Mouse (Mus musculus) ZHBTc4 (cell line): ENCODE data around the gene Adora1.
"Not testable (repeated sequence)": the region's sequence is repeated elsewhere in the genome, so short reads cannot be mapped to it uniquely, and the experiment has no call there.

Source experiments
- DNase-seq: peaks from one replicate; pipeline ENCODE4 v3.0.0-alpha.2; 2011; ENCODE audit warnings: low read depth, low spot score

Gene Adora1

DNA sequence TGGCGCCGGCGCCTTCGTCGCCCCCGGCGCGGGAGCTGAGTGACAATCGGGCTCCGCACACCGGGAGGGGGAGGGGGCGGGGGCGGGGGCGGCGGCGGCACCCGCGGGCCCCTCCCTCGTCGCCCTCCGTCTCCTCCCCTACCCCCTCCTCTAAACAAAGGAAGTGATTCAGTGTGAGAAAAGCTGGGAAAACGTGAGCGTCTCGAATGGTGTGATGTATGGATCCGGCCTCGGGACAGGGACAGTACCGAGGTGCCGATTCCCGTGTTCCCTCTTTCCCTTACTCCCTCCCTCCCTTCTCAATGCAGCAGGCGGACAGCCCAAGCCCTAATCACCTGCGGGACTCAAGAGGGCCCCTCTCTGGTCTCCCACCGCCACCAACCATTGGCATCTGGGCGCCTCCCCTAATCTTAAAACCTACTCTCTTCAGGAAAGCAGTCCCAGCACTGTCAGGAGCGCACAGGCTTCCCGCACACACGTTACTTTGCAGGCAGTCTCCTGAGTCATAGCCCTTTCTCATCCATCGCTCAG is at the start of gene Adora1:
Gene Adora1 (minus strand): TSS at position 41 of the 531 bp plus-strand sequence.
- DNase-seq = peak; percentile 33

DNA sequence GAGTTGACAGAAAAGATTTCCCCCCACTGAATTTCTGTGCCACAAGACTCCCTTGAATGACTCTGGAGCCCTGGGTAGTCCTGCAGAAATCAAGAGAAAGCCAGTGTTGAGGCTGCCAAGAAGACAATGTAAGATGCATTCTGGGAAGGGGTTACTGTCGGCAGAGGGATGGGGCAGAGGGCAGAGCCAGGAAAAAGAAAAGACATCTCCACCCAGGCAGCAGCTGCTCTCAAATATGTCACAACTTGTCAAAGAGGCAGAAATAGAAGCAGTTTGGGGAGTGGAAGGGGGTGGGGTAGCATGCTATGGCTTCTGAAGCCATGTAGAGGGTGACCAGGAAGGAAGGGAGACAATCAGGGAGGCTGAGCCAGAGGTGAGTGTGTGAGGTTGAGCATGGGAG is 47.9 kb upstream of the Adora1 start:
- no peak for DNase-seq

DNA sequence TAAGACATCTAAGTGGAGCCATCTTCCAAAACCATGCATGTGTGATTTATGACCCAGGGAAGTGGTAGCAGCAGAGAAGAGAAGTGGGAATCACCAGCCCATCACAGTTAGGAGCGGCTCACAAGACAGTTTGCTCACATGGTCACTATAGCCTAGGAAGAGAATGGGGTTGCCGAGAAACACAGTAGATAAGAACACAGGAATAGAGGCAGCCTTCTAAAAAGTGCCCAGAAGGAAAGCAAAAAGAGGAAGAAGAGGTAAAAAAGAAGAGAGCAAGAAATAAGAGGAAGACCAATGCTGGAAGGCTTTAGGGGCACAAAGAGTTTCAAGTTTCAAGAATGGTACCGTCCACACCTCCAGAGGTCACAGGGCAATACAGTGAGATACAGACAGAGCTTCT is 47.1 kb upstream of the Adora1 start:
- no peak for DNase-seq

DNA sequence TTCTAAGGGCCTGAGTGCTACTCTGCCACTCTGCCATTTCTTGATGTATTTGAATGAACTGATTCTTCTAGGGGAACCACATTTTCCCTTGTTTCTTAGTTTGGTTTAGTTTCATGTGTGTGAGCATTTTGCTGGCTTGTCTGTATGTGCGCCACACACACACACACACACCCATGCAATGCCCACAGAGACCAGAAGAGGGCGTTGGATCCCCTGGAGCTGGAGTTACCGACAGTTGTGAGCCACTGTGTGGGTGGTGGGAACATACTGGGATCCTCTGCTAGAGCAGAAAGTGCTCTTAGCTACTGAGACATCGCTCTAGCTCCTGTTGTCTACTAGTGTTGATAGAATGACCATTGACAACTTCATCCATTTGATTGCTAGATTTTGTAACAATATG is 46.3 kb upstream of the Adora1 start:
- DNase-seq = peak; percentile 51

DNA sequence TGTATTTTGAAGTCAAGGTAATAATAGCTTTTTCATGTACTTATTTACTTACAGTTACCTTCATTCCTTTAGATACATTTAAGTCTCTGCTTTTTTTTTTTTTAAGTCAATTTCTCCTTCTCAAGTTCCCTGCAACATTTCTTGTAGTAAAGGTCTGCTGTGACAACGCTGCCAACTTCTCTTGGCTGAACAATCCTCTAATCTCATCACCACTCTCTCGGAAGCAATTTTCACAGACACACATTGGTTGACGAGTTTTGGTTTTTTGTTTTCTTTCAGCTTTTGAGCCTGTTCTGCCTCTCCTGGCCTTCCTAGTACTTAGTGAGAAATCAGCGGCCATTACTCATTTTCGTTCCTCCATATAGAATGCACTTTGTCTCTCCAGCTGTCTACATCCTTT is 44.9 kb upstream of the Adora1 start:
- DNase-seq = no peak

DNA sequence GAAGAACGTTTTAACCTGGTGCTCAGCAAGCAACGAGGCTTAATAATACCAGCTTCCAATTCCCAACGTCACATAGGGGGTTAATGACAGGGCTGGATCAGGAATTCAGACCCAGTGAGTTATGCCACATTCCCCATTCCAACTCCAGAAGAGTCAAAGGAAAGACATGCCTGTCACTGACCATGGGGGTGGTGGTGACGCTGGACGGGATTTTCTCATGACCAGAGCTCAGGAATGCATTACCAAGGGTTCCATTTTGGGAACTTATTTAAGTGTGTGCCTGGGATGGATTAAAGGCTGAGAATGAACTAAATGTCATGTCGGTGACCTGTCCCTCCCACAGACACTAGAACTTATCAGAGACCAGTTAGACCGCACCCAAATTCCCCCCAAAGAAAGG is 41.6 kb upstream of the Adora1 start:
- no peak for DNase-seq

DNA sequence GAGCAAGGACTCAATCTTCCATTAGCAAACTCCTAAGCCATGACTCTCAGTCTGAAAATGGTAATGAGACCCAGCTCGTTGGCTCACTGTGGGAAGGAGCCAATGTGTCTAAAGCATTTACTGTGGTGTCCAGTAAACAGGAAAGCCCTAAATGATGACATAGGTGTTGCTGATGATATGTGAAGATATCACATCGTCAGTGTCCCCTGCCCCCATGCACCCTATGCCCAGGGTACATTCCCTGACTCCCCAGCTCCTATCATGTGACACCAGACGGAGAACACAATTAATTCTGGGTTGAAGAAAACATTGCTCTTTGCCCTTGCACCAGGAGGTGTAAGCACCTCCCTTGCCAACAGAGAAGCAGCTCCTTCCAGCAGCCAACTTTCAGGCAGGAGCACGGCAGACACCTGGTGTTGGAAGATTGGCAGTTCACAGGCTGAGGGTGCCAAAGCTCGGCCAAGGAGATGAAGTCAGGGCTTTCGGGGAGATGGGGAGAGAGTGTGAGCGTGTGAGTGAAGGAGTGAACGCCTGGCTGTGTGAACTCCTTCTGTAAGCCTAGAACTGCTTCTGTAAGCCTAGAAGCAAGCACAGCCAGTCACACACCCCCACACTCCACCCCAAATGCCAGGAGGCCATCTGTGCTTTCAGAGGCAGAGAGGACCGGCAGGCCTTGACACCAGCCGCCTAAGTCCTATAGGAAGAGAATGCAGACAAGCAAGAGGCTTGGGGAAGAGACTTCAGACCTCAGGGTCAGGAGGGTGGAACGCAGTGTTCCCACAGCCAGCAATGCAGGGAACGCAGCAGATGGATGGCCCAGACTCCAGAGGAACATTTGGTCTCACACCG is 40.6 kb upstream of the Adora1 start:
- no peak for DNase-seq

DNA sequence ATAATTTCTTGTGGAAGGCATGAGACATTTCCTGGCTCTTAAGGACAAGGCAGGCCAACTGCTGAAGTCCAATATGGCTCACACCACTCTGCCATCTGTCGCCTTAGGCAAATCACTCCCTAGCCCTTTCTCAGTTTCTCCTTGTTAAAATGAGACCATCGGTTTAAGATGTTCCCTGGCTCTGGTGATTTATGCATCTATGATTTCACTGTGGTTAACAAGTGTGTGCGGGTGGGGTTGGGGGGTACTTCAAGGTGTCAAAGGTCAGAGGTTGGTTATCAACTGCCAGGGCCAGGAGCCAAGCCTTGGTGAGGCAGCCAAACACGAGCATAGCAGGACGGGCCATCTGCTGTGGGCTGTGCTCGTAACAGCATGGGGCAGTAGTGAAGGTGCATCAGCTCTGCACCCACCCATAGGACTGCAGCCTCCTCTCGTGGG is 39.3 kb upstream of the Adora1 start:
- DNase-seq = no peak

DNA sequence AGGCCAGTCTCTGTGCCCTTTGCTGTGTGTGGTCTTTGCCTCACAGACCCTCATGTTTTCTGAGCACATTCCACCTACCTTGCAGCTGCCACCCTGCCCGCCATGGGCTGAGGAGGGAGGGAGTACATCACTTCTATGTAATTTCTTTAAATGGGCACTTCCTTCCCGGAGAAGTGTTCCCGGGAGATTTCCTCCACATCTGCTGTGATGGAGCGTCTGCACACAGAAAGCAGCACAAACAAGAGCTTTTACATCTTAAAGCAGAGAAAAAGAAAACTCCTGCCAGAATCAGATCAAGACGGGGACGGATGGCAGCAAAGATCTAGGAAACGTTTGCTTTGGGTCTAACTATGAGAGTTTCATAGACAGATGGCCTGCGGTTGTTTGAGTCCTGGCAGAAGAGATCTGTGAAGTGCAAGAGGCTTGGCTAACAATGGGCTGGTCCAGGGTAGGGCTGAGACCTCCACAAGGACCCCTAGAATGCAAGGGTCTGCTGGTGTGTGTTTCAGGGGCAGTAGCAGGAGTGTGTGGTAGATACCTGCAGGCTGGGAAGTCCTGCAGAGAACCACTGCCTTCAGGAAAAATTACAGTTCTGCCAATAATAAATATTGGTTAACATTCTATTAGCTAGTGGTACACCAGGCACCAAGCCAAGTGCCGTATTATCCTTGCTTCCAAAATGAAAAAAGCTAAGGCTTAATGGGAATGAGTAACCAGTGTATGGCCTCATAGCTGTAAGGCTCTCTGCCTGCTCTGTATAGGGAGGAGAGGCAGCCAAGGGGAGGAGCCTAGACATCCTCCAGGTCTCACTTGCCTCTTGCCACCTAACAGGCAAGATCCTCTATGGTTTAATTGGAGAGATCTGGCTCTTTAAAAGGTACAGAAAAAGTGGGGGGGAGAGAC is 38.5 kb upstream of the Adora1 start:
- DNase-seq = no peak

DNA sequence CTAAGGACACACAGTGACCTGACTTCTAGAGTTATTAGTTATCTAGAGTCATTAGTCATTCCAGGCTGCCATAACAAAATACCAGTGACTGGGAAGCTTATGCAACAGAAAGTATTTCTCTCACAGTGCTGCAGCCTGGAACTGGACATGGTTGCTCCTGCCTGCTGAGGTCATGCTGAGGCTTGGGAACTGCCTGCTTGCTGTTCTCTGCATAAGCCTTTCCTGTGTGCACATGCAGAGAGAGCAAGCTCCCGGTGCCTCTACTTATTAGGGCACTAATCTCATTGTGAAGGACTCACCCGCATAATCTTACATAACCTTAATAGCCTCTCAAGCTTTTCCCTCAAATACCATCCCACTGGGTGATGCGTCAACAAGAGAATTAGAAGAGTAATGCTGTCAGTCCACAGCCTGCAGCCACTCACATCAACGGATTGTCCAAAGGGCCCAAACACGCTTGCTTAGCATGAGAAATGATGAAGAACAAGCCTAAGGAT is 37.6 kb upstream of the Adora1 start:
- no peak for DNase-seq

DNA sequence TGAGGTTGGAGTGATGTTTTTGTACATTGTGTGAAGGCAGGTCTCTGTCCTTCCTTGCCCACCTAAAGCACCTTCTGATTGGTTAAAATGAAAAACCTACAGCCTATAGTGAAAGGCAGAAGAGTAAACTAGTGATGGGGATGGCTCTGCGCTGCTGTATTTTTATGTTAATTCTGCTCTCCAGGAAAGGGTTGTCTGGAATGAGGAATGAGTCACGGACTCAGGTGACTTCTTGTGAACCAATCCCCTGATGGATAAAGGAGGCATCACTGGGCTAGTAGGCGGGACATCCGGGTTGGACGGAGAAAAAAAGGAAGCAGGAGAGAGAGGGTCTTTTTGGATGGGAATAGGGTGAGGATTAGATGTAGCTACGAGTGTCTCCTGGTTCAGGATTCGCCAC is 34.8 kb upstream of the Adora1 start:
- DNase-seq = peak; percentile 74

DNA sequence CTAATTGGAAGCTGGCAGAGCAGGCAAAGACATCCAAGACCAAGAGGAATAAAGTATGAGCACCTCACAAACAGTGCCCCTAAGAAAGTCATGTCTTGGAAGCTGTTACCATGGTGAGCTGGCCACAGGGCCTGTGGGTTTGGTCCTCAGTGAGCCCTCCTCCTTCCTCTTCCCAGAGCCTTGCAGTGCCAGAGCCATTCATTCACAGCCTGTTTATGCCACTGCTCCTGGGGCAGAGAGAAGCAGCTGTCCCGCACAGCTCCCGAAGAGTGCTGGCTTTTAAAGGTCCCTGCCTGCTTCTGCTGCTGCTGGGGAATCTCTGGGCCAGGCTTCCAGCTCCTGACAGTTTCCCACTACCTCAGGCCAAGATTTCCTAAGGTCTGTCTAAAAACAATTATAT is 30.6 kb upstream of the Adora1 start:
- no peak for DNase-seq

DNA sequence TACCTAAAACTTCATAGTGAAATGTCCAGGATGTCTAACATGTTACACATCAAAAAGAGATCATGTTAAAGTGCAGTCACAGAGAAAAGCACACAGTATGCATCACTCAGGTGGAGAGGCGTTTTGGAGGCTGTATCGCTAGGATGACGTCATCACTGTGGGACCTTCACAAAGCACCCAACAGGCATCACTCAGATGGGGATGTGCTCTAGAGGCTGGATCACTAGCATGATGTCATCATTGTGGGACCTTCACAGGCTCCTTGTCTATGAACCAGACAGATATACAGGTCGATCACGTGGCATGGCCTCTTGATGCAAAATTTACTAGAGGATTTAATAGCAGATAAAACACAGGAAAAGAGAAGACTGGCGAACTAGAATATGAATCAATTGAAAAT is 29.1 kb upstream of the Adora1 start:
- DNase-seq = peak; percentile 46

DNA sequence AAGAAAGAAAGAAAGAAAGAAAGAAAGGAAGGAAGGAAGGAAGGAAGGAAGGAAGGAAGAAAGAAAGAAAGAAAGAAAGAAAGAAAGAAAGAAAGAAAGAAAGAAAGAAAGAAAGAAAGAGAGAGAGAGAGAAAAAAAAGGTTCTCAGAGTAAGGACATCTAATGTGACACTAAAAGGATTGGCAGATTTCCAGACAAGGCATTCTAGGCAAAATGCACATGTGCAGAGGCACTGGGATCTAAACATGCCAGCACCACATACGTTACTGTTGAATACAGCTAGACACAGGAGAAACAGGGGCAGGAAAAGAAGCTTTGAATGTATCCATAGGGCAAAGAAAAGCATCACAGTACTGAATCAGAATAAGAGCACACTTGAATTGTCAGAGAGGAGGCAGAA is 14.4 kb upstream of the Adora1 start:
- DNase-seq = not testable (repeated sequence)

DNA sequence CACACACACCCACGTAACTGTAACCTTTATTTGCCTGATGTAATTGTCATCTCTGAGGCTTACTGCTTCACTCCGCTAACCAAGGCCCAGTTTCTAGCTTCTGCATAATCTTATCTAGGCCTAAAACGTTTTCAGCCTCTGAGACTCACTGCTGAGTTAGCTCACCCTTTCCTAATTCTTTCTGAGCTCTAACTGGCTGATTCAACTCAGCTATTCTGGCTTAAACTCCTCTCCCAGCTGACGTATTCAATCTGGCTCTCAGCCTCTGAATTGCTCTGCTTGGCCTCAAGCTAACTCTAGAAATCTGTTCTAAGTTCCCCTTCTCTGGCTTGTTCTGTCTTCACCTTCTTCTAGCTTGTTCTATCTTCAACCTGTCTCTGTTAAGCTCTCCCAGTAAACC is 11.4 kb upstream of the Adora1 start:
- DNase-seq = no peak

DNA sequence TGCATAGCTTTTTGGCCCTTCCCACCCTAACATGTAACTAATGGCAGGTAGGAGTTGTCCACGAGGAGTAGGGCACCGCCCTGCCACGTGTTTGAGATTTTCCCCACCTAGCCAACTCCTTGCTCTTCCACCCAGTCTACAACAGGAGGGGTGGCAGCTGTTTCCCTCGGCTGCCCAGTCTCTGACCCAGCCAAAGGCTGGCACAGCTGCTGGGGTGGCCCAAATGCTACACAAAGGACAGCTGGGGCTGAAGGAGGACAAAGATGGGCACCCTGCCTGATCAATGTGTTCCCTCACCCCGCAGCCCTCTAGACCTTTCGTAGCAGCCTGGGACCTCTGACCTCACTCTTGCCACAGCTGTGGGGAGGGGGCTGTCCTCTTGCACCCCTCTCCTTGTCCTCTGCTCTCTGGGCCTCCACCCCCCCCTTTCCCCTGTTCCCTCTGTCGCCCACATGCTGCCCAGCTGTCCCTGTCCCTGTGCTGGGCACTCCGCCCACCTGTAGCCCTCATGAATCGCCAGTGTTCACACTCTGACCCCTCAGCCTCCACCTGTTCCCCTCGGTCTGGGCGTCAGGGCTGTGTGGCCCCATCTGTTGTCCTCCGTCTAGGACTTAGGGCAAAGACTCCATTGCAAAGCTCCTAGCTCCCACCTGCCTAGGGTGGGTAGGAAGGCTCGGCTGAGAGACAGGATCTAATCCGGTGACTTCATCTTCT is 9.9 kb upstream of the Adora1 start:
- DNase-seq = no peak

DNA sequence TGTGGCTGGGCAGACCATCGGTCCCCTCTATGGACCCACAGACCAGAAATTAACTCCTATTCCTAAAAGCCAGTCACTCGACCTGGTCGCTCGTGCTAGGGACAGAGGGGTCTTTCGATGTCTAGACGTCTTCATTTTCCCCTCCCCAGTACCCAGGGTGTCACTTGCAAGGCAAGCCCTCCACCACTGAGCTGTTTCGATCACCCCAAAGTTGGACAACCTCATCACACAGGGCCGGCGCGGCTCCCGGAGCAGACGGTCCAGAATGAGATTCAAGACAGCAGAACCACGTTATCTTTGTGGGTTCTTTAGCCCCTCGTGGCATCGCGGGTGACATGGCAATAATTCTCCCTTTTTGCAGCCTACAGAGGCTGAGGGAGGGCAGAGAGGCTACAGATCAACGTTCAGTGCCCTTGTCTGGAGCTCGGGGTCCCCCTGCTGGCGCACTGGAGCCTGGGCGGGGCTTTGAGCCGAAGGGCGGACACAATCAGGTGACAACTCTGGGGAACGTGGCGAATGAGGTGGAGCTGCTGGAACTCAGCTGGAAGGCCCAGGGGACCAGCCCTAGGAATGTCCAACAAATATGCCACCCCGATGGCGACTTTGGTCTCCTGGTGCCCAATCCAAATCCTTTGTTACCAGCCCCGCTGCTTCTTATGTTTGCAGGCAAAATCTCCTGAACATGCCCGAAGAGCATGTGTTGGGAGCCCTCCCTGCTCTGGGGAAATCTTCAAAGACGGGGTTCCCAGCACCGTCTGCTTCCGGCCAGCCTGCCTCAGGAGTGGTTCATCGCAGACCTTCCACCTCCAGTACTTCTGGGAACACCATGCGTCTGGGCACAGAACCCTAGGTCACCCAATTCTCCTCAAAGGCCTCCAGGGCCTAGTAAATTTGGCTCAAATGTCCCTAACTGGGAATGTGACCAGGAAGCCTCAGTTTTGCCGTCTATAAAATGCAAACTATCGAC is 9.0 kb upstream of the Adora1 start:
- peak; percentile 92 for DNase-seq

DNA sequence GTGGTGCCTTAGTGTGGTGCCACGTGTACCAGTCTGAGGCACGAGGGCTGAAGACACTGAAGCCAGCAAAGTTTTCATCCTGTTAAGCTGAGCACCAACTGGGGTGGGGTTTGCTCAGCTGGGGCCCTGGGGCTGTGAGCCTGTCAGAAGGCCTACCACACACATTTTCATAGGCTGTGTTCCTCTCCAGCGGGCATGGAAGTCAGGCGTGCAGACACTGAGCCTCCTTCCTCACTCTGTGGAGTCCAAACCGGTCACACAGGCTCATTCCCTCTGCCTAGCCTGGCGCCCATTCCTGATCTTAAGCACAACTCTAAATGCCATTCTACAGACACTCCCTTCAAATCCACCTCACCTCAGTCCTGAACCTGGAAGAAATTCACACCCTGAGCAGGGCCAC is 8.3 kb upstream of the Adora1 start:
- DNase-seq = no peak

DNA sequence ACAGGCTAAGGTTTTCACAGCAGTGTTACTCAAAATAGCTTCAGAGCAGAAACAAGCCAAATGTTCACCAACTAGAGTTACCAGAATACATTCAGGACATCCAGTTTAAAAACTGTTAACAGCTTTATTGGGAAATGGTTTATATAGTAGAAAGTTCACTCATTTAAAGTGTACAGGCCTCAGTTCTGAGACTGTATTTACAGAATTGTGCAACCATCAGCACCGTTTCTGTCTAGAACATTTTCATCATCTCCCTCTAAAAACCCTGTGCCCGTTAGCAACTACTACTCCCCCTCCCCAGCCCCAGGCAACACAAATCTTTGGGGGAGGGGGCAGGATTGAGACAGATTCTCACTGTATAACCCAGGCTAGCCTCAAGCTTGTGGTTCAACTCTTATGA is 7.1 kb upstream of the Adora1 start:
- no peak for DNase-seq

DNA sequence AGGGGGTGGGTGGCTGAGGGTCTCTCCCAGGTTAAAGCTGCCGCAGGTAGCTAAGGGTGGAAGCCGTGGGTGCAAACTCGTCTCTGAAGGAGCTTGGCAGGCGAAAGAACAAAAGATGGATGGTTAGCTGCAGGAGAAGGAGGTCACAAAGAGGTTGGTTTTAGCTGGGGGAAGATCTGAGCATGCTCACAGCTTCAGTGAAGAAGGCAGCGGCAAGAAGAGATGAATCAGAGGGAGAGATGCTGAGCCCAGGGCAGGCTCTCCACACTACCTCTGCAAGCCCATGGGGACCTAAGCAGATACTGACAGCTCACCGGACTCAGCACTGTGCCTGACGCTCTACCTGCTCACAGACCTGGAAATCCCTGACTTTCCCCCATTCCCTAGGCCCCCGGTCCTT is 6.1 kb upstream of the Adora1 start:
- DNase-seq = no peak
